Mouse (Mus musculus) left cerebral cortex, adult 2 months (tissue): ENCODE data around the gene Tns4. TPM values are rescaled to one million over a fixed set of nuclear protein-coding genes. Genes with fewer than 3 reads are reported as not detected.

Experiments used
- DNase-seq, 2 experiments: peaks; one replicate each; pipeline ENCODE4 v3.0.0; 2021 to 2022; ENCODE audit warnings: low spot score in 2 of 2, mixed read lengths in 1 of 2; ENCODE audit errors: extremely low spot score in 1 of 2
- H3K27ac ChIP-seq: fragments of 200-600 bp; 2 replicates; pipeline ENCODE4 v1.8.1; 2022
- H3K4me3 ChIP-seq: fragments of 200-600 bp; 2 replicates; pipeline ENCODE4 v1.8.1; 2022
- CTCF ChIP-seq: fragments of 200-600 bp; IDR thresholded peaks from 2 replicates; pipeline ENCODE4 v1.8.1; 2022; ENCODE audit warnings: antibody characterized with exemption, mild to moderate bottlenecking, moderate library complexity
- intact Hi-C: fragments of 180-260 bp; cut with DNase I; formaldehyde crosslinking; loops from one replicate; pipeline ENCODE4 v1.15.1; 2025
- total RNA-seq, 2 experiments: library from RNA; stranded (reverse); gene quantifications; 2 replicates each; pipeline ENCODE4 v1.2.3; 2021

The Tns4 gene
- total RNA-seq, 2 experiments from 2014 or later: 0.19 to 1.1 TPM

GRCm38 (mm10) chr11:99081566-99081965, 7.5 kb downstream of the Tns4 start:
- Histone ChIP-seq H3K27ac (no peak overlapping the region), H3K4me3 (no peak overlapping the region)
- intact Hi-C loops: no loop called here
- TF ChIP-seq CTCF: no peak
- no peak for DNase-seq

DNA sequence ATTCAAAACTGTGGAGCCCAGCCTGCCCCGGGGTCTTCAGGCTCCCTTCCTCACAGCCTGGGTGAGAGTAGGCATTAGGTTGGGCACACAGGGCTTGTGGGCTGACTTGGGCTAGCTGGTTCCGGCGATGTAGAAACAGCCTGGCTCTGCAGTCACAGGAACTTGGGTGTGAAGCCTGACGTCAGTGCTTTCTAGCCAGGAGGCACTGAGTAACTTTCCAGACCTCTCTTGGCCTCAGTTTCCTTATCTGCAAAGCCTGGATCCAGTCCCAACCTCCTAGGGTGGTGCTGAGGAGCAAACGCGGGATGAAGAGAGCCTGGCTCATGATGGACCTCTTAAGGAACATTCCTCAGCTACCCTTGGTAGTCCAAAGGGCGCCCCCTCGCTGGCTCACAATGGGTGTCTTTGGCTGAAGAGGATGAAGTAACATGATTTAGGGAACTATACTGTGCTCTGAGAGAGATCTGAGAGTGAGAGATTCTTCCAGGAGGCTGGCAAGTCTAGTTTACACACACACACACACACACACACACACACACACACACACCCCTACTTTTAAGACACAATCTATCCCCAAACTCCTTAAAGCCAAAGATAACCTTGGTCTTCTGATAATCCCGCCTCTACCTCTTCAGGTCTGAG, 8.1 kb downstream of the Tns4 start:
- no peak overlapping the region for H3K27ac ChIP-seq
- H3K4me3 ChIP-seq: no peak overlapping the region
- no peak for DNase-seq
- no peak for TF ChIP-seq CTCF
- intact Hi-C loops: no loop called here

DNA sequence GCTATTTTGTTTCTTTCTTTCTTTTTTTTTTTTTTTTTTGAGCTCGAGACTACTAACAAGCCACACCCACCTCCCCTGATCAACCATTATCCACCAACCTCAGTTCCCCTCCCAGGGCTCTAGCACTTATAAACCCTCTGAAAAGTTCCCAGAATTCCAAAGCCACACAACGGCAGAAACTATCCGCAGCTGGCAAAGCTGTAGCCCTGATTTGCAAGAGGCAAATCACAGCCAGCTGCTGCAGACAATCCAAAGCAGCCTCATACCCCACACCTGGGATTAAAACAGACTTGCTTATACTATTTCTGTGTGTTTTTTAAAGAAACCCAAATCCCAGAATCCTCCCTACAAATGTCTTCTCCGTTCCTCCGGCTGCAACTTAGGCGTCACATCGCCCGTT, 11.2 kb downstream of the Tns4 start:
- DNase-seq: no peak
- intact Hi-C loops: no loop called here
- Histone ChIP-seq H3K4me3 (no peak overlapping the region), H3K27ac (no peak overlapping the region)
- TF ChIP-seq CTCF: no peak

GRCm38 (mm10) chr11:99076744-99077319, 12.3 kb downstream of the Tns4 start:
- Histone ChIP-seq H3K4me3 (no peak overlapping the region), H3K27ac (no peak overlapping the region)
- intact Hi-C loops: no loop called here
- no peak for DNase-seq
- no peak for TF ChIP-seq CTCF

DNA sequence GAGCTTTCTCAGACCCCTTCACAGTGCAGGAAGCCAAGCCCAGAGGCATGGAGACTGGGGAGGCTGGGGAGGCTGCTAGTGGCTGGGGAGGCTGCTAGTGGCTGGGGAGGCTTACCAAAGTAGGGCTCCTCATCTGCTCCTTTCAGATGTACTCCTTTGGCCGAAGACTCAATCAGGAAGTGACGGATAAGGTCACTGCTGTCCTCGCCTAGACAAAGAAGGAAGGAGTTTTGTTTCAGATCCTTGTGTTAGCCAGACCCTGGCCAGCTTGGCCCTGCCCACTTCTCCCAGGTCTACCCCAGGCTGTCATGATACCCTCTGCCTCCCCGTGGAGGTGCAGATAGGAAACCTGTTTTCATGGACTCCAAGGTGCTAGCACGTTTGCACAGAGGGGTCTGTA, 15.3 kb downstream of the Tns4 start:
- H3K27ac ChIP-seq: no peak overlapping the region
- no peak for DNase-seq
- TF ChIP-seq CTCF: no peak
- intact Hi-C loops: no loop called here
- H3K4me3 ChIP-seq: no peak overlapping the region

DNA sequence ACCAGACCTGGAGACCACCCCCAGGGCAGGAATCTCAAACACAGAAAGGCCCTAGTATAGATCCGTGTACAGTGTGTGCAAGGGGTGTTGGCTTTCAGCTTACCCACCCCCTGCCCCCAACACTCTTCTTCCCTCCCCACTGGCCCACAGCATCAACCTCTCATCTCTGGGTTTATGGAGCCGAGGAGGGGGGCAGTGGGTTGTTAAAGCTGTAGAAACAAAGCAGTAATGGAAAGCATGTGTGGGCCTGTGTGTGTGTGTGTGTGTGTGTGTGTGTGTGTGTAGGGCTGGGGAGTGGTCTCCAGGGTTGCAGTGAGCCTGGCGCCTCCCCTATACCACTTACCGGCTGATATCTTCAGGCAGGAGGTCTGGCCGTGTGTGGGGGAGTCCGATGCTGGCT, 17.2 kb downstream of the Tns4 start:
- TF ChIP-seq CTCF: no peak
- intact Hi-C loops: no loop called here
- no peak for DNase-seq
- no peak overlapping the region for H3K4me3 ChIP-seq
- H3K27ac ChIP-seq: no peak overlapping the region

DNA sequence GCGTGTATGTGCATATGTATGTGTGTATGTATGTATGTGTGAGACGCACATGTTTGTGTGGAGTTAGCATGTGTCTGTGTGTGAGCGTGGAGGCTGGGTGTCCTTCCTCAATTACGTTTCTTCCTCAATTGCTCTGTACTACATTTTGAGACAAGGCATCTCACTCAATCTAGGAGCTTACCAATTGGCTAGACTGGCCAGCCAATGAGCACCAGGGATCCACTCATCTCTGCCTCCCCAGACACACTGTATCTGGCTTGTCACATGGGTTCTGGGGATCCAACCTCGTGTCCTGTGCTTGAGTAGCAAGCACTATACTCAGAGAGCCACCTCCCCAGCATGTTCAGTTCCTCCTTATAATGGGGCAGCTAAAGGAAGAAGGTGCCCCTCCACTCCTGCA, 20.7 kb downstream of the Tns4 start:
- no peak for TF ChIP-seq CTCF
- Histone ChIP-seq H3K4me3 (no peak overlapping the region), H3K27ac (no peak overlapping the region)
- no peak for DNase-seq
- intact Hi-C loops: loop anchor here (5.0 kb wide), 1 partner anchor 39 kb away; no protein-coding TSS in a partner anchor

DNA sequence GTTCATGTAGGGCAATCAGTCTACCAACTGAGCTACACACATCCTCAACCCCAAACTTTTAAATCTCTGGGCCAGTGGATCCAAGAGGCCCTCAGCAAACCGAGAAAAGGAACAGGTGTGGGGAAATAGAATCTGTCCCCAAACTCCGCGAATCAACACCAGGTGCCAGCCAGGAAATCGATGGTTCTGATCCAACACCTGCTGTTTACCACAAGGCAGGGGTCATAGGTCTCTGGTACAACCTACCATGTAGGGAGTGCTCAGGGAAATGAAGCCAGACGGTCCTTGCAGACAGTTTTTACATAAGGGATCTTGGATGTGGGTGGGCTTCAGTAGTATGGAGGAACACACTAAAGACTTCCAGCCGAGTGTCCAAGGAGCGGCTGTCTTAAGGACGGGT, 21.5 kb downstream of the Tns4 start:
- no peak for DNase-seq
- Histone ChIP-seq H3K27ac (no peak overlapping the region), H3K4me3 (no peak overlapping the region)
- intact Hi-C loops: loop anchor here (2.0 to 5.0 kb wide), 2 partner anchors 27 to 40 kb away; partner anchors contain the start of gene Igfbp4
- no peak for TF ChIP-seq CTCF

- DNase-seq: peak; percentile 70 to 75
- intact Hi-C loops: loop anchor here (2.0 to 5.0 kb wide), 2 partner anchors 25 to 41 kb away; partner anchors contain the start of gene Igfbp4
- Histone ChIP-seq H3K4me3 (no peak overlapping the region), H3K27ac (peak overlapping the region; percentile 63)
- TF ChIP-seq CTCF: peak; percentile 72
Measured at GRCm38 (mm10) chr11:99065979-99066378, 23.1 kb downstream of the Tns4 start.

GRCm38 (mm10) chr11:99065353-99065752, 23.8 kb downstream of the Tns4 start:
- Histone ChIP-seq H3K4me3 (no peak overlapping the region), H3K27ac (peak overlapping the region; percentile 63)
- no peak; the same call in 1 of the 2 replicates for TF ChIP-seq CTCF
- intact Hi-C loops: loop anchor here (5.0 kb wide), 1 partner anchor 42 kb away; no protein-coding TSS in a partner anchor
- no peak for DNase-seq

DNA sequence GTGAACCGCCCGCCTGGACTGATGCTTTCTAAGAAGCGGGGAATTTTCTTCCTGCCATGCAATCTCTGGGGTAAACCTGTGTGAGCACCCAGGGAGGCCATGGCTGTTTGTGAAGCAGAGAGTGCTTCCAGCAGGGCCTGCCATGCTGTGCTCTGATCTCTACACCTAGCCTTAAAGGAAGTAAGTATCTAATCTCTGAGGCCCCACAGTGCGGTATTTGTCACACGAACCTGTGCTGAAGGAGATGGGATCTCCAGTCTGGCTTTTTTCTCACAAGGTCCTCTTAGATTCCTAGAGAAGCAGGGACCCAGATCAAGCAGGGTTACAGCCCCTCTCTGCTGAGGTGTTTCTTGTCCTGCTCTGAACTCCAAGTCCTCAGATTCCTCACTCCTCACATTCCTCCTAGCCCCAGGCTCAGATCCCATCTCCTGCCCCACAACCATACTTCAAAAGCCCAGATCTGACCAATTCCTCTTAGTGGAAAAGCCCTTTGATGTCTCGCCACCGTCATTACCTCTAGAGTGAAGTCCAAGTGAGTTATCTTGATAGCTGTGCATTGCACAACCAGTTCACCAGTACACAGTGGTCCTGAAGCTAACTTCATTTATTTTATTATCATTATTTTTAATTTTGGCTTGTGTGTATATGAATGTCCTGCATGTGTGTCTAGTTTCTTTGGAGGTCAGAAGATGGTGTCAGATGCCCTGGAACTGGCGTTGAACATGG, 25.5 kb downstream of the Tns4 start:
- intact Hi-C loops: no loop called here
- Histone ChIP-seq H3K4me3 (no peak overlapping the region), H3K27ac (no peak overlapping the region)
- TF ChIP-seq CTCF: no peak
- DNase-seq: no peak

GRCm38 (mm10) chr11:99062661-99063060, 26.4 kb downstream of the Tns4 start:
- H3K27ac ChIP-seq: no peak overlapping the region
- DNase-seq: no peak
- H3K4me3 ChIP-seq: no peak overlapping the region
- TF ChIP-seq CTCF: no peak
- intact Hi-C loops: no loop called here

GRCm38 (mm10) chr11:99060435-99060834, 28.7 kb downstream of the Tns4 start:
- DNase-seq: no peak
- Histone ChIP-seq H3K27ac (no peak overlapping the region), H3K4me3 (no peak overlapping the region)
- intact Hi-C loops: no loop called here
- no peak for TF ChIP-seq CTCF
